Mouse (Mus musculus) cerebellum, postnatal 4 days (tissue): ENCODE measurements around the gene Gpc5.

Experiments
- DNase-seq, 2 experiments: peaks; one replicate each; pipeline ENCODE4 v3.0.0; 2022; ENCODE audit warnings: low spot score in 2 of 2, mixed read lengths in 1 of 2

Gpc5 gene

DNA sequence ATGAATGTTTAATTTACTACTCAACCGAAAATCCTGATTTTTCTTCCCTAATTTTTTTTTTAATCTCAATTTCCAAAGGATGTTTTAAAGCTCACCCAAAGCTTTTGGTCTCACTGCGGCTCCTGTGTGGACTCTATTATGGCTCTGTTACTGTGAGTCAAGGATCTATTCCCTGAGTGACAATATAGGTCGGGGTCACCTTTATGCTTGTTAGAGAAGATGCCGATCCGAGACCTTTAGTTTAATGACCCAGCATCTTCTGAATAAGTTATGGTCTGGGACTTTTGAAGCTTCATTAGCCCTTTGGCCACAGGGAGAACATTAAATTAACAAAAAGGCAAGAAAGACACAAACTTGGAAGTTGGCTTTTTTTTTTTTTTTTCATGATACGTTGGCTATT lies 408.8 kb downstream of the Gpc5 start:
- no peak for DNase-seq

DNA sequence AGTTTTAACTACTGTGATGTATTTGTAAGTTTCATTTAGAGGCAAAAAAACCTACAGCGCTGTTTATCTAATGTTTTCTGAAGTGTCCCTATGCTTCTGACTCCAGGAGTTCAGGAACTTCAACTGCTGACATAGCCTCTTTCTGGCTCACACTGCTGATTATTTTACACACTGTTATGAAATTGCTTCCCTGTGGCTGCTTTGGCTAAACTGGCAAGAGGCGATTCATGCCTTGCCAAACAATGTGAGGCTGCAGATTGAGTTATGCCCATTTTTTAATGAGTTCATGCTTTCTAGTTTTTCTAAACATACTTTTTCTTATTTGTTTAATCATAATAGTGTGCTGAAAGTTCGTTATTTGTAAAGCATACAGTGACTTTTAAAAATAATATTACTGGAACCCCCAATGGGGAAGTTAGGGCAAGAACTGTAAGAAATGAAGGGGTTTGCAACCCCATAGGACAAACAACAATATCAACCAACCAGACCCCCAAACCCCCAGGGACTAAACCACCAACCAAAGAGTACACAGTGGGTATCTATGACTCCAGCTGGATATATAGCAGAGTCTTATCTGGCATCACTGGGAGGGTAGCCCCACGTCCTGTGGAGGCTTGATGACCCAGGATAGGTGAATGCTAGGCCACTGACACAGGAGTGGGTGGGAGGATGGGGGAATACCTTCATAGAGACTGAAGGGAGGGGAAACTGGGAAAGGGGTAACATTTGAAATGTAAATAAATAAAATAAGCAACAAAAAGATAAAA lies 454.7 kb downstream of the Gpc5 start:
- no peak for DNase-seq

DNA sequence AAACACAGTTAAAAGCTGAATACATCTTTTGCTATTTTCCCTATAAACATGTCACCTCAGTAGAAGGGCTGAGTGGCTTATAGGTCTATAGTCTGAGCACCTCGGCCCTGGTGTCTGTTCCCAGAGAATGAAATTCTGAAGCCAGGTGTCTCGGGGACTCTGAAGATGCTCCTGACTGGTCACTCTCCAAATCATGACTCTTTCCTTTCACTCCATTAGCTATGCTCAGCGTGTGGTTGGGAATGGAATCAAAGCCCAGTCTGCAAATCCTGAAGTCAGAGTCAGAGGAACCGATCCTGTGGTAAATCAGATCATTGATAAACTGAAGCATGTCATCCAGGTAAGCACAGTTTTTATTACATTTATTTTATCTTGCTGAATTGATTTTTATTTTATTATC lies 460.0 kb downstream of the Gpc5 start:
- DNase-seq = peak in 1 of 2 experiments; percentile 2

DNA sequence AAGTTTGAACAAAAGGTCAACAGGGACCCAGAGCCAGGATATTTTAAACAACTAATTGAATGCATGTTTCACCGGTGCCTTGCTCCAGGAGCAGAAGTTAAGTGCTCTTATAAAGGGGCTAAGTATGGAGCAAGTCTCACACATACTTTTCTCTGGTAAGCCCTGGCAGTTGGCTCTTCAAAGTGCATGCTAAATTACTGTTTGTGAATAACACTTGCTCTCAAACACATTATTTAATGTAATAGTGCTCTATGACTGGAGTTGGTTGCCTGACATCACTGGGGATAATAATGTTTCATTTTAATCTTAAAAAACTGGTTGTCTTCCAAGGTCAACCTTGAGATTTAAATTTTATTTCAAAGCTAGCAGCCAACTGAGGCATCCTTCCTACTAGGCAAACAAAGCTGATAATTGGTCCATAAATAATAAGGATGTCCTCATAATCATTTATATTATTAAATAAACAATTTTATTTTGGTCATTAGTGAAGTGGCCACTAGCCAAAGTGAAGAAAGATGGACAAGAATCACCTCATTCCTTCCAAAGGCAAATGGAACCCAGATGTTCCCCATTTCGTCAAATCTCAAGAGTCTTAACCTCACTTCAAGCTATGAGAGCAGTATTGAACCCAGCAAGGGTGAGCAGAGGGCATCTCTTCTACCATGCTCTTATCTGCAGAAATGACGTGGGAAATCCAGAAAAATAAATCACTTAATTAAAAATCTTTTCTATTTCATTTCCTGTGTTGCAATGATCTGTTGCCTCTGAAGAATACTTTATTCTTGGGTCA lies 488.6 kb downstream of the Gpc5 start:
- DNase-seq = no peak

DNA sequence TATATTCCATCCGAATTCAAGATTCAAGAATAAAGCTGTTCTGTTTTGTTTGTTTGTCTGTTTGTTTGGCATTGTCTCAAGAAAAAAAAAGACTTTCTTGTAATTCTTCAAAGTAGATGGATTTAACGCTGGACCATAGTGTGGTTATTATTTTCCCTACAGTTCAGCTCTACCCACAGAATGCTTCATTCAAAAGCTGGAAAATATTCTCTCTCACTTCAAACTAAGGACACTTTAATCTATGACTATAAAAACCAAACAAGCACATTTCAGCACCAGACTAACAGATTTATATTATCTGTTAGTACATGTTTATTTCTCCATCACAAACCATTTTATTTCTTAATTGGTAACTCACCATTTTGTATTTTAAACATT lies 489.2 kb downstream of the Gpc5 start:
- no peak for DNase-seq

DNA sequence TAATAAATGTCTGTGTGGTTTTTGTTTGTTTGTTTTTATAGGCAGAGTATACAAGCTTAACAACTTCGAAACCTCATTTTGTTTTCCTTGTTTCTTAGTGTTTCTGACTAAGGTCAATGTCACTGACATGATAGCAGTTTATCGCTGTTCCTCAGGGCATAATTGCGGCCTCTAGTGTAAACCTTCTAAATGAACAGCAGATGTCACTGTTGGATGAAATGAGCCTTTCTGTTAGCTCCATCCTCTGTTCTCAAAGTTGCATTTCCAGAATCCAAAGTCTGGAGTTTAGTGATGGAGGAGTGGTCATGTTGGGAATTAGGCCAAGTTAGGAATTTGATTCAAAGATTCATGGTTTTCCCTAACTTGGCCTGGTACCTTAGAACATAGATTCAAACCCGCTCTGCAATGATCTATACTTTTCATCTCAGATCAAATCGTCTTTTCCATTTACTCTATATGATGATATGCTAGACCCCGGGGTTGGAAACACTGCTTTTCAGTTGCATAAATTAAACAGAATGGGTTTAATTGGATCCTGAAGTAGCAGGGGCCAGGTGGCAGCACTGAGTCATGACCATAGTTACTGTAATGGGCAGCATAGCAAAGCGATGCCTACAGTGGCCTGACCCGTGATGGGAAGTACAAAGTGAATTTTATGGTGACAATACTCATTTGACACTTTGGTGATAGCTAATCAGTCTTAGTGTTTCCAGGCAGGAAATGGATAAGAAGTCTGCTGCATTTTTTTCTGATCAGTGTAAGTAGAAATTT lies 508.4 kb downstream of the Gpc5 start:
- peak in 1 of 2 experiments; percentile 1 for DNase-seq

DNA sequence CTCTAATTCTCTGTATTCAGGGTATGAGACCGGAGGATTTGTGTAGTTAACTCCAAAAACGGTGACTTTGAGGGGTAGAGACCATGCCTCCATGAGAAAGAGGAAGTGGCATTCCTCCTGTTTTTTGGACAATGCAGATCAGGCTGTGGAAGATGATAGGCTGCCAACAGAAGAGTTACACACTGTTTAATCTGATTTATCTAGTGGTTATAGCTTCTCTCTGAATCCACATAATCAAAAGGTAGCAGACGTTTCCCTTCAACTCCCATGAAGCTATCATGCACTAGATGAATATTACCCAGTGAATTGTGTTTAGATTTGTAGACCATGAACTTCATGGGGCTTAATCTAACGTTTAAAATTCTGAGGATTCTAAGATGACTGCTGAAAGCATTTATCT lies 522.1 kb downstream of the Gpc5 start:
- no peak for DNase-seq

DNA sequence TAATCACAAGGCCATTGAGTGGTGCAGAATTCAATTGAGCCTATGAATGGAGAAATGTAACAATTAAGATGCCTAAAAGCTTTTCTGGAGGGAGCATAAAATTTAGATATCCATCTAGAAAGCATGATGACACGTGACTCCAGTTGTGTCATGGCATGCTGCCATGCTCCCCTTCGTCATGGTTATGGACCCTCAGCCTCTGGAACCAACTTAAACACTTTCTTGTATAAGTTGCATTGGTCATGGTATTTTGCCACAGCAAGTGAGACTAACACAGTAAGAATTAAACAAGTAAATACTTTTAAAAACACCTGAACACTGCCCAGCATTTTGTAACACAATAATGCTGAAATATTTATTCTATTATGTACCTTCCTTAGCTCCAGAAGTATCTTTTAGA lies 524.3 kb downstream of the Gpc5 start:
- no peak for DNase-seq

DNA sequence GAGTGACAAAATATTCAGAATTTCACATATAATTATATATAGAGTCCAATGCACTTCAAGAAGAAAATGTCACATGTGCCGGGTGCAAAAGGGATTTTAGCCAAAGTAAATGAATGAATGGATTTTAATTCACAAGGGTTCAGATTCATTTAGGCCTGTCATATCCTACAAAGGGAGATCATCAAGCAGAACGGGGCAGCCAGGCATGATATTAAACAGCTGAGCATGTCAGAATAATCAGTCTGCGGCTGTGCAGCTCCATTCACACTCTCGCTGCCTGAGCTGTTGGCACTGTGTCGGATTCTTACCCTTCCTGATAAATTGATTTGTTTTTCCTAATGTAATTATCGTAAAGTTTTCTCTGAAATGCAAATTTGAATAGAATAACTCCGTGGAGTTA lies 524.8 kb downstream of the Gpc5 start:
- DNase-seq = peak in 1 of 2 experiments; percentile 41

DNA sequence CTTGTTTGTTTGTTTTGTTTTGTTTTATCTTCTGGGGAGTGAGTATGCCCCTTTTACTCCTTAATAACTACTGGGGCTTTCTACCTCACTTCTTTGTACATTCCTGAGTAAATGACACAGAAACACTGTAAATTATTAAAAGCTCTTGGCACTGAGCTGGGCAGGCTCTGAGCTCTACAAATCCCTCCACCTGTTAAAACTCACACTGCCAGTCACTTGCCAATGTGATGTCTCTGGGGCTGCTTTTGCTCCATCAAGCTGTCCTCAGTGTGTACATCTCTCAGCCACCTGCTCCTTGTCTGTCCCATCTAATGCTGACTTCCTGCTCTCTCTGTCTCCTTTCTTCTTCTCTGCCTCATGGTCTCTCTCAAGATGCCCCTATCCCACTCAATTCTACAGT lies 528.5 kb downstream of the Gpc5 start:
- DNase-seq = no peak

DNA sequence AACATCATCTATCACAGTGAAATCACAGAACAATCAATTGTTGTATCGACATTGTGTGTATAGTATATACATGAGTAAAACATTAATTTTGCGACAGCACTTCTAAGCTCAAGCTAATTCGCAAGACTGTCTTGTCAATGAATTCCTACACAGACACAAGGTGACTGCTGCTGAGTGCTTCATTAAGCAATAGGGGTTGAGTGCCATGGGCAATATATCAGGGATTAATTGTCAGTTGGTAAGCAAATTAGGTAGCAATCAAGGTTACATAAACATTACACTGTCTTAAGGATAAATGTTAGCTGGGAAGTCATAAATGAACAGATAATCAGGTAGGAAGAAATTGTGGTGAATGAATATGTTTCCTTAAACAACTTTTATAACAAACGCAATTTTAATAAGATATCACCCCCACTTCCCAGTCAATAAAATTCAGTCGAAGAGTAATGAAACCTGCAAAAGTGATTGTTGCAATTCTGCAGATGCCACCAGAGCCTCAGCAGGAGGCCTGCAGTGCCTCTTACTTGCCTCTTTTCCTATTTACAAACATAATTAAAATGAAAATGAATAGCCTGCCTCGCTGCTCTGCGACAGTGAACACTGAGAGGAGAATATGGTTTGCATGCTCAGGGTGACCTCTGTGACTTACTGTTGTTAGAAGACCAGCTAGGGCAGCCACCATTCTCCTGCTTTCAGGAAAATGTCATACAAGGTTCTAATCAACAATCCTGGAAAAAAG lies 539.3 kb downstream of the Gpc5 start:
- no peak for DNase-seq

DNA sequence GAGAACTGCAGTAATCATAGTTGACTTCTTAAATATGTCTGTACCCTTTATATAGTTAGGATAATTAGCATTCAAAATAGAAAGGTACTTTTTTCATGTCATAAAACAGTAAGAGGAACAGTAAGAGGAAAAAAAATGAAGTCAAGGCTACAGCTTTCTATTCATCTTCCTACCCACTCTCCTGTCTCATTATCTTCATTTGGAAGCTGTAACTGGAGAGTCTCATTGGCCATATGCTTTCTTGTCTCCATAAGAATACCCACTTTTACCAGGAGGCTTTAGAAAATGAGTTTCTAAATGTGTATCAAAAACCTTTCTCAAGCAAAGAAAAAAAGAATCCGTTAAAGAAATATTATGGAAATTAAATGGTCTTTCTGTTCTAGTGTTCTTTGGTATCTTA lies 541.3 kb downstream of the Gpc5 start:
- DNase-seq = no peak

DNA sequence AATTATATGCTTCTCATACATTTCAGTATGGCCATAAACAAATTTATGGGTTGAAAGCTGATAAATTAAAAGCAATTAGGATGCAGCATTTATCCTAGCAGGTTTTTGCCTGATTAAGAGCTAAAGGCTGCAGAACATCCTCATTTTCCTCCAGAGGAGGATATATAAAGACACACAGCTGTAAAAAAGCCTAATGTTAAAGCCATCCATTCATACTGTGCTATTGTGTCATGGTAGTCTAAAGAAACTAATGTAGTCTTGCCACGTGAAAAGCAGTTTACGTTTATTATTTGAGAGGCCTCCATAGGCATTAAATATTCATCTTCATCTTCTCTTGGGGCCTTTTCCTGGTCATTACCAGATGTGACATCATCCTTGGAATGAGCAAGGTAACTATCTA lies 587.9 kb downstream of the Gpc5 start:
- DNase-seq = no peak

DNA sequence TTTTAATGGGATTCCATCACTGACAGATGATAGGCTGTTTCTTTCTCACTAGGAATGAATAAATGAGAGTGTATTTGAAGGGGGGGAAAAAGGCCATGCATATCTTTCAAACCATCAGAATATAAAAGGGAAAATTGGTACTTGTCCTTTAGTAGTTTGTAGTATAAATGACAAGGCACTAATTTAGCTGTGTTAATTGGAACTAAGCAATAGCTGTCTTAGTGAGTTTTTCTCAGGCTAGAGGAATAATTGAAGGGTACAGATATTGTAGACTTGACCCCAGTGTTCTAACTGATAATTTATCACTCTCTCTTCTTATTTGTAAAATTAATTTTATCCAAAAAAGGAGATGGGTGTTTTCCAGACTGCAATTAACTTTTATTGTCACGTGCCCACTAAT lies 654.0 kb downstream of the Gpc5 start:
- DNase-seq = no peak

DNA sequence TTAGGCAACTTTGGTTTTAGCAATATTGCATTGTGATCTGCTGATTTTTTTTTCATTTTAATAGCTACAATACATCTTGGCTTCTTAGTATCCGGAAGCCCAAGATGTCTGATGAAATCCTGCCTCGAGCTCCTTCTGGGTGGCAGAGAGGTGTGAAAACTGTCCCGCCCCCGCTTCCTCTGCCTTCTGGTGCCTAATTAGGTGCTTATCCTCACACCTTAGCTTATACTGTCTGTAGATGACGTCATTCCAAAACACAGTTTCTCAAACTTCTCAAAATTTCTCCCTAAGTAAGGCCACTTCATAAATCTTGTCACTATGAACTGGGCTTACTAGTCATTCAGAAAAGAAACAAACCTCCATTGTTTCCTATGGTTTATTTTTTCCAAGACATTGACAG lies 668.2 kb downstream of the Gpc5 start:
- no peak for DNase-seq

DNA sequence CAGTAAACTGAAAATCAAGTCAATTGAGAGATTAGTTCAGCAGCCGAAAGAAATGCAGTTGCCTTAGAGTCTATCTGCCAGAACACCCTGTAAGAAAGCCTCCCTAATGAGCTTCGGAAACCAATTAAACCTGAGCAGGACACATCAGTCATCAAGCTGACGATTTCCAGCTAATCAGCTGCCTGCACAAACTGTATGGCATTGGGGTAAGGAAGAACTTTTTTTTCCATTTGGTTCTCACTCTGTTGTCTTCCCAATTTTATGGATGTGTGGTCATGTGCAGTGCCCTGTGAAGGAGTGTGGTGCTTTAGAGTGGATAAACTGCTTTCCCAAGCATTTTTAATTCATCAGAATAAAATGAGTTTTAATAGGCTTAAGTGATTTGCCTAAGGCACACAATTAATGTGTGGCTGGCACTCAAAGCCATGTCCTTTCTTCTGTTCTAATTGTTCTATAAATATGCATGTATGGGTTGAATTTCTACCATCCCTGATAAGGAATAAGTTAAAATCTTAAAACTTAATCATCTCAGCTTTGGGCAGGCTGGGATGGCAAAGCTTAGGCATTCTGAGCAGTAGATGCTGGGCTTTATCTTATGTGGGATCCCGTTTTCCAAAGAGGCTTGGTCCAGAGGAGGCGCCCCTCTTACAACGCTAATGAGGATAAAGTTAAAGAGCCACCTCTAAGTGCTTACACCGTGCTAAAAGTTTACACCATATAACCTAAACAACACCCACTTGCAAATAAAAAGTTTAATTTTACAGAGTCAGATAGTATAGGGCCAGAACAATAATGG lies 687.6 kb downstream of the Gpc5 start:
- no peak for DNase-seq

DNA sequence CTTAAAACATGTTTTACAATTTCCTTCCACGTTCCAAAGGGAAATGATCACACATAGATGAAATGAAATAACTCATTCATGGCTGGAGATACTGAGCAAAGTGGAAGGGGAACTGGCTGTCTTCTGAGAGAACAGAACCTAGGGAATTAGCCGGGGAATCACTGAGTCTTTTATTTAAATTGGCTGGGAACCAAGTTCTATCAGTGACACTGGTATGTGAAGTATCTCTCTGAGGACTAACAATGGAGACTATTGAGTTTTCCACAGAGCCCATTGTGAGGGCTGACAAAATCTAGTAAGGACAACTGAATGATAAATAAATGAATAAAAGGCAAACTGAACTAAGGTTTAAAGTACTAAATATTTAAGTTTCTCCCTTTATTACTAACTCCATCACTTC lies 712.7 kb downstream of the Gpc5 start:
- no peak for DNase-seq

DNA sequence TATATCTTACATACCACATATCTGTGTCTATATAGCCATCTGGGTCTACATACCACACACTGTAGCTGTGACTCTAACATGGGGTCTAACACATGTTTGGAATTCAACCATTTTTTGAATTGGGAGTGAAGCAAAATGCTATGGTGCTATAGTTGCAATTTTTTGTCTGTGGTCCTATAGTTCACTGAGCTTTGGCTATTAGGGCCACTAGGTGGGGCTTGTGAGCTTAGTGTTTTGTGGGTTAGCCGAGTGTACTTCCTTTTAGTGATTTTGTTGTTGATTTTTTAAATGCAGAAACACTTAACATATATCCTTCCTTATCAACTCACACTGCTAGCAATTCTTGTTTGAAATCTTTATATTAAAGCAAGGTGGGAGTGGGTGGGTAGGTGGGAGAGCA lies 727.0 kb downstream of the Gpc5 start:
- DNase-seq = no peak

DNA sequence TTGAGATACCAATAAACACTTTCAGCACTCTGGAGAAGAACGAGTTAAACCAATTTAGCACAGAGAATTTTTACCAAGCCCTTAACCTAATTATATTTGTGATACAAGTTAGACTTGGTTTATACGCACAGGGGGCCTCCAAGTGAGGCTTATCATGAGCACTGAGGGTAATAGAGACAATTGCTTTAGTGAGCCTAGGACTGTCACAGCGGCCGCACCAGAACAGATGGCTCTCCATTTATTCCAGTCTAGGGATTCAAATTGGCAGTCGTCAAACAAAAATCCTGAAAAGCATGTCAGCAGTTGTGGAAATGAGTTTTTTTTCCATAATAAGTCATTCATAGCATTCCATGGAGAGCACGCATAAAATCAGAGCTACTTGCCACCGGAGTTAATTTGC lies 729.6 kb downstream of the Gpc5 start:
- DNase-seq = no peak

DNA sequence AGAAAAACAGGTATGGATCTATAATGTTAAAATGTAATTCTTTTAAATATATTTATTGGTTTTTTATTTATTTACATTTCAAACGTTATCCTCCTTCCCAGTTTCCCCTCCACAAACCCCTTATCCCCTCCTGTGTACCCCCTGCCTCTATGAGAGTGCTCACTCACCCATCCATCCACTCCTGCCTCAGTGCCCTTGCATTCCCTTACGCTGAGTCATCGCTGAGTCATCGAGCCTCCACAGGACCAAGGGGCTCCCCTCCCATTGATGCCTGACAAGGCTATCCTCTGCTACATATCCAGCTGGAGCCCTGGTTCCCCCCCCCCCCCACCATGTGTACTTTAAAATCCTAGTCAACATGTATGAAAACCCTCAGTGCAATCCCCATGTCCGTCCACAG lies 738.5 kb downstream of the Gpc5 start:
- DNase-seq = no peak

DNA sequence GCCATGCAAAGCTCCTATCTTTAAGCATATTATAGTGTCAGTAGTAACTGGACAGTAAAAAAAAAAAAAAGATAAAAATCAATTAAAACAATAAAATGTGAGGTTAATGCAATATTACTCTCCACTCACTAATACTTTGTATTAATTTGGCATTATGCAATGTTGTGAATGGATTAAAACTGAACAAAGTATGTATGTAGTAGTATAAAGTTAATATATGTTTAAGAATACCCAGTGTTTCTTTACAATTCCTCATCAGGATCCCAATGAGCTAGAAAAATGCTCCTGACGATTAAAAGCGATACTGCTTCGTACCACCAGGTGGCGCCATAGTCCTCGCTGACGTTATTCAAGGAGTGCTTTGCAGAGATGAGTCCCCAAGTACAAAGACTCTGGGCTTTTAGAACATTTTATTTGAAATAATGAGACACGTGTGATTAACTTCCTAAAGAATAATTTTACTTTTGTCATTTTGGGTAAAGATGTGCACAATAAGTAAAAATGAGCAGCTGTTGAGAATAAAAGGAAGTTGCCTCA lies 739.3 kb downstream of the Gpc5 start:
- peak; percentile 75 to 78 for DNase-seq
